Mouse (Mus musculus) 3T3-L1 (cell line): ENCODE results near the gene Tm9sf2.
A peak's percentile ranks its signal among the peaks of the same experiment; 100 is the strongest.

Experiments used
- DNase-seq: peaks from one replicate; pipeline ENCODE4 v3.0.0-alpha.2; 2015; ENCODE audit warnings: low read depth, low spot score

The Tm9sf2 gene

GRCm38 (mm10) chr14:122176263-122176798, 69.5 kb downstream of the Tm9sf2 start:
- no peak for DNase-seq

DNA sequence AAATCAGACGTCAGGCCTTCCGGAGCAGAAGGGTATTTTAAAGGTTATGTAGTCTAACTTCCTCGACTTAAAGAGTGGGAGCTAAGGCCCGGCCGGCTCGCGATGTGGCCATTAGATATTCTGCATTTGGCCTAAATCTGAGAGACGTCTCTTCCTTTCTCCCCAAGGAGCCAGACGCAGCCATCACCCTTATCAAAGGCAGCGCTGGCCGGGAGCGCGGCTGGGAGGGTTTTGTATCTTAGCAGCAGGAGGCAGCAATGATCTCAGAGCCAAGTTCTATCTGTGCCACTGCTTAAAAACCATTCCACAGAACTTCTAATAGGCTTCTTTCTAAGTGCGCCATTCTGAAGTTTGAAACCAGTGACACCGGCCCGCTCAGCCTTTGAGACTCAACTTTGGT, 72.4 kb downstream of the Tm9sf2 start:
- DNase-seq = no peak

DNA sequence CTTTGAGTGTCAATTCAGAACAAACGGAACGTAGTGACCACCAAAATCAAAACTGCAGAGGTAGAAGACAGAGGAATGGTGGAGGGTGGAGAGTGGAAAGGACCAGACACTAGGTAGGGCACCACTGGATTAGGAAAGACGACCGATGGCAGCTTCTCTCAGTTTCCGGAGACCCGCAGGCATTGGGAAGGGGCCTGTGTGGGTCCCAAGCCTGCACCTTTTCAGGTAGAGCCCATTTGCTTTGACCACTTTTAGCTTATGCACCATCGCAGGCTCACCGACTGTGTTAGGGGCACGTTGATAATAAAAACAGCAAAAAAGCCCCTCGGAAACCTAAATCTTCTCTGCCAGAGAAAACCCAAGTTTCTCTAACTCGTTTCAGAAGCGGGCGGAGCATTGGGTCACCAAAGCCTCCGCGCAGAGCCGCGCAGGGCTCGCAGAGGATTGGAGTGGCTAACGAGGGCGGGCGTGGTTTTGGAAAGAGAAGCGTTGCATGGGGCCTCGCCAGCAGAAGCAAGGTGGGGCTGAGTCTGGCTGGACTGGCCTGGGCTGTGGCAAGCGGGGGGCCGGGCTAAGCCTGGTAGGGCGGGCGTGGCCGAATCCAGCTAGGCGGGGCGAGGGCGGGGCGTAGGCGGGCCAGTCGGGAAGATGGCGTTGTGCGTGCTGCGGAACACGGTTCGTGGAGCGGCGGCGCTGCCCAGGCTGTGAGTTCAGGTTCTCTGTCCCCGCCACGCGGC, 74.4 kb downstream of the Tm9sf2 start, which contains the start of gene Clybl:
Gene Clybl (plus strand): TSS at position 627 of the 737 bp plus-strand sequence.
- DNase-seq = peak; percentile 95

DNA sequence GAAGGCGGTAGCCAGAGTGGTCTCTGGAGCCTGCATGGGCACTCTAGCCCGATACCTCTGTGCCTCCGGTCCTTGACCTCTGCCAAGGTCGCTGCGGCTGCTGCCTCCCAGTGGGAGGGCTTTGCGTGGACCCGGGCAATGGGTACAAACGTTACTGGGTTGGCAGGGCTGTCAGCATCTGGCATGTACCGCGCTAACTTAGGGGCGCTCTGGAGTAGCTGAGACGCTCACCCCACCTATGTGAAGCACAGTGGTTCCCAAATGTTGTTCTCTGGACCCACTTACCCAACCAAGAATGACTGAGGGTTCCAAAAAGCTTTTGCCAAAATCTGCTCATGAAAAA, 74.9 kb downstream of the Tm9sf2 start:
- DNase-seq = no peak

DNA sequence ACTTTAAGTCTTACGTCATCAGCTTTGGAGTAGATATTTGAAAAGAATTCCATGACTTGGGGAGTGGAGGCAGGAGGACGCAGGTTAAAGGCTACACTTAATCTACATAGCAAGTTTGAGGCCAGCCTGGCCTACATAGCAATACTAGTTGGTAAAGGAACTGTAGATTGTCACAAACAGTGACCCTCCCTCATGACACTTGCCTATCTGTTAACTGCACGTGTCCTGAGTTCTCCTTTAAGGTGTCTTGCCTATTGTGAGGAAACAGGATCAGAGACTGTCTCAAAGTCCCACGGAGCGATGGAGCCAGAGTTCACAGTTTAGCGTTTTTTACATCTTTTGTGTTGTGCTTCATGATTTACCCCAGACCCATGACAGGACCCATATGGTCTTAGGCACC, 75.4 kb downstream of the Tm9sf2 start:
- no peak for DNase-seq

DNA sequence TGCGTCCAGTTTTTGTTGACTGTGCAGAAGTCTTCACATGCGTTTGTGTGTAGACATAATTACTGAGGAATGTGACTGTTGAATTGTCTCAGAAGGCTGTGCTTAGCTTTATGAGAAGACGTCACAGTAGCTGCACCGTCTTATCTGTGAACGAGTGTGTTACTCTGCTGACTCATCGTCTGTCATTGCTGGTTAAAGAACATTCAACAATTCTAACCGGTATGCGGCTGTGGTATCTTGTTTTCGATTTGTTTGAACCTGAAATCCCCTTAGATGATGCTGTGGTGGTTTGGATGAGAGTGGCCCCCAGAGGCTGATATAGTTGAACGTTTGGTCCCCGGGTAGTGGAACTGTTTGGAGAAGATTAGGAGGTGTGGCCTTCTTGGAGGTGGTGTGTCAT, 77.1 kb downstream of the Tm9sf2 start:
- peak; percentile 31 for DNase-seq

DNA sequence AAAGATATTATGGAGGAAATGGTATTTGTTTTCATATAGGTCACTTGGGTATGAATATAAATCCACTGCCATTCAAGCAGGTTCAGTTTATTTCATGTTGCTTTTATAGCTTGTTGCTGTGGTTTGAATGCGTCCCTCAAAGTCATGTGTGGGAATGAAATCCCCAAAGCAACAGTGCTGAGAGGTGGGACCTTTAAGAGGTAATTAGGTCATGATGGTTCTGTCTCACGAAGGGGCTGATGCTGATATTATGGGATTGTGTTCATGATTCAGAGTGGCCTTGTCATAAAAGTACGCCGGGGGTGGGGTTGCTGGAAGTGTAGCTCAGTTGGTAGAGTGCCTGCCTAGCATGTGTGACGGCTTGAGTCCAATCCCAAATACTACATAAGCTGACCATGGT, 81.4 kb downstream of the Tm9sf2 start:
- DNase-seq = no peak

GRCm38 (mm10) chr14:122189901-122190300, 83.1 kb downstream of the Tm9sf2 start:
- DNase-seq = no peak

GRCm38 (mm10) chr14:122190527-122190926, 83.7 kb downstream of the Tm9sf2 start:
- DNase-seq = no peak

- peak; percentile 83 for DNase-seq
These were observed 84.2 kb downstream of the Tm9sf2 start for GRCm38 (mm10) chr14:122190941-122191510.

GRCm38 (mm10) chr14:122194630-122195029, 87.8 kb downstream of the Tm9sf2 start:
- DNase-seq = no peak

GRCm38 (mm10) chr14:122196851-122197250, 90.0 kb downstream of the Tm9sf2 start:
- no peak for DNase-seq

DNA sequence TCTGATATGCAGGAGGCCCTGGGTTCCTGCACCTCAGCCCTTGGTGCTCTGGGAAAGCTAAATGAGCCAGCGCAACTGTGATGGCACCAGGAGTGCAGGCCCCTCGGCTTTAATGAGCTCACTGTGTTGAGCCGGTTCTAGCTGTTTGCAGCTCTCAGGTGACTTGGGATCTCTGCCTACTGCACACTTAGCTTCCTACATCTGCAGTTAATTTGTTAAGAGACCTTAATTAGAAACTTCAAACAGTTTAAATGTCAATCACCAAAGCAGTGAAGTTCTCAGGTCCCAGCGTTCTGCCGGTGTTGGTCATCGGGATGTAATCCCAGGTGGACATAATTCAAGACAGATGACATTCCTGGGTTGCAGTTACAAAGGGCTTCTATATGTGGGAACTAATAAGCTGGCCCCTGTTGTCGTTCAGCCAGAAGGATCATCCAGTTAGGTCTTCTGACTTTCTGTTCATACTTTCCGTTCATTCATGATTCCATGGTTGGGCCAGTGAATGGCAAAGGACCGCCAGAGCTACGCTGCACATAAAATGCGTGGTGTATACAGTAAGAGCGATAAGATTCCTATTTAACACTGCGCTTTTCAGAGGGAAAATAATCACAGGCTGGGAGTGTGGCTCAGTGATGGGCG, 93.5 kb downstream of the Tm9sf2 start:
- DNase-seq = no peak

- peak; percentile 65 for DNase-seq
These were observed 102.3 kb downstream of the Tm9sf2 start for GRCm38 (mm10) chr14:122209177-122209576.
